Mouse (Mus musculus): ENCODE data around the gene Tbc1d24. TPM values are rescaled to one million over a fixed set of nuclear protein-coding genes. Genes with fewer than 3 reads are reported as not detected.

The Tbc1d24 gene
- polyA plus RNA-seq, 1 experiment from 2014 or later = 4.3 TPM

GRCm38 (mm10) chr17:24193769-24194168 is 11.6 kb downstream of the Tbc1d24 start:
- WGBS = 51% methylated on average over 5 of the region's 5 CpGs
- no peak overlapping the region for H3K4me3 ChIP-seq (ENCODE audit: control insufficient read depth in 1 of 2, insufficient read depth in 1 of 2, low read depth in 1 of 2, low read length in 2 of 2)
- H3K4me2 ChIP-seq (ENCODE audit: low read length) = no peak overlapping the region
- no peak overlapping the region for H3K9ac ChIP-seq (ENCODE audit: low read length)
- no peaks in the 10 kb centered on the region for H3K9me3 ChIP-seq (ENCODE audit: control insufficient read depth, low read length)
- H3K4me1 ChIP-seq (ENCODE audit: control insufficient read depth in 2 of 2, insufficient read depth in 2 of 2, low read length in 2 of 2) = peaks cover 32 to 41% of the 10 kb centered on the region in 2 experiments
- no peak for ATAC-seq (ENCODE audit: insufficient number of reproducible peaks, insufficient read depth, low FRiP score, low read depth)
- H3K36me3 ChIP-seq (ENCODE audit: control insufficient read depth, insufficient read depth, low read length) = no peaks in the 10 kb centered on the region
- no peak overlapping the region for H3K27ac ChIP-seq (replicated peaks in 1 of 2; ENCODE audit: control insufficient read depth in 1 of 2, insufficient read depth in 1 of 2, low read depth in 2 of 2, low read length in 2 of 2)
- H3K27me3 ChIP-seq (ENCODE audit: control insufficient read depth, insufficient read depth, low read length) = no peaks in the 10 kb centered on the region

GRCm38 (mm10) chr17:24193268-24193667 is 12.1 kb downstream of the Tbc1d24 start:
- no peak overlapping the region for H3K4me2 ChIP-seq (ENCODE audit: low read length)
- no peak for ATAC-seq (ENCODE audit: insufficient number of reproducible peaks, insufficient read depth, low FRiP score, low read depth)
- H3K4me1 ChIP-seq (ENCODE audit: control insufficient read depth in 2 of 2, insufficient read depth in 2 of 2, low read length in 2 of 2) = peaks cover 32 to 41% of the 10 kb centered on the region in 2 experiments
- H3K36me3 ChIP-seq (ENCODE audit: control insufficient read depth, insufficient read depth, low read length) = no peaks in the 10 kb centered on the region
- H3K9ac ChIP-seq (ENCODE audit: low read length) = no peak overlapping the region
- 78% methylated on average over 8 of the region's 8 CpGs for WGBS
- no peaks in the 10 kb centered on the region for H3K27me3 ChIP-seq (ENCODE audit: control insufficient read depth, insufficient read depth, low read length)
- H3K9me3 ChIP-seq (ENCODE audit: control insufficient read depth, low read length) = no peaks in the 10 kb centered on the region
- H3K27ac ChIP-seq (replicated peaks in 1 of 2; ENCODE audit: control insufficient read depth in 1 of 2, insufficient read depth in 1 of 2, low read depth in 2 of 2, low read length in 2 of 2) = no peak overlapping the region
- no peak overlapping the region for H3K4me3 ChIP-seq (ENCODE audit: control insufficient read depth in 1 of 2, insufficient read depth in 1 of 2, low read depth in 1 of 2, low read length in 2 of 2)

GRCm38 (mm10) chr17:24192848-24193247 is 12.5 kb downstream of the Tbc1d24 start:
- Histone ChIP-seq H3K9ac (ENCODE audit: low read length) (peak overlapping the region; percentile 41; the same call in 1 of the 2 replicates), H3K4me1 (ENCODE audit: control insufficient read depth in 2 of 2, insufficient read depth in 2 of 2, low read length in 2 of 2) (peaks cover 32 to 41% of the 10 kb centered on the region in 2 experiments), H3K27ac (replicated peaks in 1 of 2; ENCODE audit: control insufficient read depth in 1 of 2, insufficient read depth in 1 of 2, low read depth in 2 of 2, low read length in 2 of 2) (no peak overlapping the region), H3K9me3 (ENCODE audit: control insufficient read depth, low read length) (no peaks in the 10 kb centered on the region), H3K4me3 (ENCODE audit: control insufficient read depth in 1 of 2, insufficient read depth in 1 of 2, low read depth in 1 of 2, low read length in 2 of 2) (no peak overlapping the region), H3K36me3 (ENCODE audit: control insufficient read depth, insufficient read depth, low read length) (no peaks in the 10 kb centered on the region), H3K27me3 (ENCODE audit: control insufficient read depth, insufficient read depth, low read length) (no peaks in the 10 kb centered on the region), H3K4me2 (ENCODE audit: low read length) (no peak overlapping the region)
- WGBS = 86% methylated on average over 8 of the region's 8 CpGs
- no peak for ATAC-seq (ENCODE audit: insufficient number of reproducible peaks, insufficient read depth, low FRiP score, low read depth)

- H3K9ac ChIP-seq (ENCODE audit: low read length) = peak overlapping the region; percentile 41; the same call in 1 of the 2 replicates
- H3K36me3 ChIP-seq (ENCODE audit: control insufficient read depth, insufficient read depth, low read length) = no peaks in the 10 kb centered on the region
- no peaks in the 10 kb centered on the region for H3K9me3 ChIP-seq (ENCODE audit: control insufficient read depth, low read length)
- 65% methylated on average over 4 of the region's 4 CpGs for WGBS
- ATAC-seq (ENCODE audit: insufficient number of reproducible peaks, insufficient read depth, low FRiP score, low read depth) = no peak
- H3K4me3 ChIP-seq (ENCODE audit: control insufficient read depth in 1 of 2, insufficient read depth in 1 of 2, low read depth in 1 of 2, low read length in 2 of 2) = no peak overlapping the region
- H3K4me2 ChIP-seq (ENCODE audit: low read length) = no peak overlapping the region
- no peaks in the 10 kb centered on the region for H3K27me3 ChIP-seq (ENCODE audit: control insufficient read depth, insufficient read depth, low read length)
- H3K27ac ChIP-seq (replicated peaks in 1 of 2; ENCODE audit: control insufficient read depth in 1 of 2, insufficient read depth in 1 of 2, low read depth in 2 of 2, low read length in 2 of 2) = peak overlapping the region in 1 of 2 experiments; percentile 53; a peak in 1 of 4 replicates
- H3K4me1 ChIP-seq (ENCODE audit: control insufficient read depth in 2 of 2, insufficient read depth in 2 of 2, low read length in 2 of 2) = peaks cover 21 to 28% of the 10 kb centered on the region in 2 experiments
These were observed 13.9 kb downstream of the Tbc1d24 start for GRCm38 (mm10) chr17:24191481-24191880.

GRCm38 (mm10) chr17:24190934-24191333 is 14.4 kb downstream of the Tbc1d24 start:
- Histone ChIP-seq H3K36me3 (ENCODE audit: control insufficient read depth, insufficient read depth, low read length) (peaks cover 5% of the 10 kb centered on the region; the same call in 1 of the 2 replicates), H3K4me1 (ENCODE audit: control insufficient read depth in 2 of 2, insufficient read depth in 2 of 2, low read length in 2 of 2) (peaks cover 18 to 24% of the 10 kb centered on the region in 2 experiments), H3K4me3 (ENCODE audit: control insufficient read depth in 1 of 2, insufficient read depth in 1 of 2, low read depth in 1 of 2, low read length in 2 of 2) (no peak overlapping the region), H3K4me2 (ENCODE audit: low read length) (no peak overlapping the region), H3K27ac (replicated peaks in 1 of 2; ENCODE audit: control insufficient read depth in 1 of 2, insufficient read depth in 1 of 2, low read depth in 2 of 2, low read length in 2 of 2) (no peak overlapping the region), H3K9ac (ENCODE audit: low read length) (no peak overlapping the region), H3K27me3 (ENCODE audit: control insufficient read depth, insufficient read depth, low read length) (no peaks in the 10 kb centered on the region), H3K9me3 (ENCODE audit: control insufficient read depth, low read length) (no peaks in the 10 kb centered on the region)
- WGBS = 91% methylated on average over 2 of the region's 2 CpGs
- no peak for ATAC-seq (ENCODE audit: insufficient number of reproducible peaks, insufficient read depth, low FRiP score, low read depth)

- Histone ChIP-seq H3K4me1 (ENCODE audit: control insufficient read depth in 2 of 2, insufficient read depth in 2 of 2, low read length in 2 of 2) (peaks cover 3 to 6% of the 10 kb centered on the region in 2 experiments), H3K36me3 (ENCODE audit: control insufficient read depth, insufficient read depth, low read length) (no peaks in the 10 kb centered on the region), H3K27me3 (ENCODE audit: control insufficient read depth, insufficient read depth, low read length) (no peaks in the 10 kb centered on the region), H3K4me3 (ENCODE audit: control insufficient read depth in 1 of 2, insufficient read depth in 1 of 2, low read depth in 1 of 2, low read length in 2 of 2) (no peak overlapping the region), H3K9ac (ENCODE audit: low read length) (no peak overlapping the region), H3K4me2 (ENCODE audit: low read length) (no peak overlapping the region), H3K27ac (replicated peaks in 1 of 2; ENCODE audit: control insufficient read depth in 1 of 2, insufficient read depth in 1 of 2, low read depth in 2 of 2, low read length in 2 of 2) (no peak overlapping the region), H3K9me3 (ENCODE audit: control insufficient read depth, low read length) (no peaks in the 10 kb centered on the region)
- no peak for ATAC-seq (ENCODE audit: insufficient number of reproducible peaks, insufficient read depth, low FRiP score, low read depth)
- WGBS = 67% methylated on average over 3 of the region's 3 CpGs
These were observed 31.1 kb downstream of the Tbc1d24 start for GRCm38 (mm10) chr17:24174259-24174658.

- Histone ChIP-seq H3K4me3 (ENCODE audit: control insufficient read depth in 1 of 2, insufficient read depth in 1 of 2, low read depth in 1 of 2, low read length in 2 of 2) (no peak overlapping the region), H3K27ac (replicated peaks in 1 of 2; ENCODE audit: control insufficient read depth in 1 of 2, insufficient read depth in 1 of 2, low read depth in 2 of 2, low read length in 2 of 2) (no peak overlapping the region), H3K4me1 (ENCODE audit: control insufficient read depth in 2 of 2, insufficient read depth in 2 of 2, low read length in 2 of 2) (peaks cover 3 to 6% of the 10 kb centered on the region in 2 experiments), H3K9me3 (ENCODE audit: control insufficient read depth, low read length) (no peaks in the 10 kb centered on the region), H3K9ac (ENCODE audit: low read length) (no peak overlapping the region), H3K27me3 (ENCODE audit: control insufficient read depth, insufficient read depth, low read length) (no peaks in the 10 kb centered on the region), H3K36me3 (ENCODE audit: control insufficient read depth, insufficient read depth, low read length) (no peaks in the 10 kb centered on the region), H3K4me2 (ENCODE audit: low read length) (no peak overlapping the region)
- 7% methylated on average over 3 of the region's 3 CpGs for WGBS
- ATAC-seq (ENCODE audit: insufficient number of reproducible peaks, insufficient read depth, low FRiP score, low read depth) = no peak
These were observed 31.9 kb downstream of the Tbc1d24 start for GRCm38 (mm10) chr17:24173423-24173822.

- no peak overlapping the region for H3K4me3 ChIP-seq (ENCODE audit: control insufficient read depth in 1 of 2, insufficient read depth in 1 of 2, low read depth in 1 of 2, low read length in 2 of 2)
- H3K27ac ChIP-seq (replicated peaks in 1 of 2; ENCODE audit: control insufficient read depth in 1 of 2, insufficient read depth in 1 of 2, low read depth in 2 of 2, low read length in 2 of 2) = no peak overlapping the region
- 83% methylated on average over 4 of the region's 4 CpGs for WGBS
- no peak overlapping the region for H3K4me2 ChIP-seq (ENCODE audit: low read length)
- ATAC-seq (ENCODE audit: insufficient number of reproducible peaks, insufficient read depth, low FRiP score, low read depth) = no peak
- H3K9ac ChIP-seq (ENCODE audit: low read length) = no peak overlapping the region
- peaks cover 13% of the 10 kb centered on the region for H3K36me3 ChIP-seq (ENCODE audit: control insufficient read depth, insufficient read depth, low read length)
- H3K9me3 ChIP-seq (ENCODE audit: control insufficient read depth, low read length) = no peaks in the 10 kb centered on the region
- H3K27me3 ChIP-seq (ENCODE audit: control insufficient read depth, insufficient read depth, low read length) = no peaks in the 10 kb centered on the region
- H3K4me1 ChIP-seq (ENCODE audit: control insufficient read depth in 2 of 2, insufficient read depth in 2 of 2, low read length in 2 of 2) = peaks cover 11 to 19% of the 10 kb centered on the region in 2 experiments
These were observed 33.6 kb downstream of the Tbc1d24 start for GRCm38 (mm10) chr17:24171738-24172137.

Data from heart, embryonic 14.5 days (tissue).